Mouse (Mus musculus) right cerebral cortex, postnatal 36 days (tissue): ENCODE measurements around the gene Pusl1.
A peak's percentile ranks its signal among the peaks of the same experiment; 100 is the strongest.

ENCODE experiments used
- DNase-seq, 2 experiments: peaks; one replicate each; pipeline ENCODE4 v3.0.0; 2022; ENCODE audit warnings: low spot score in 2 of 2, mixed read lengths in 1 of 2

Pusl1 gene

DNA sequence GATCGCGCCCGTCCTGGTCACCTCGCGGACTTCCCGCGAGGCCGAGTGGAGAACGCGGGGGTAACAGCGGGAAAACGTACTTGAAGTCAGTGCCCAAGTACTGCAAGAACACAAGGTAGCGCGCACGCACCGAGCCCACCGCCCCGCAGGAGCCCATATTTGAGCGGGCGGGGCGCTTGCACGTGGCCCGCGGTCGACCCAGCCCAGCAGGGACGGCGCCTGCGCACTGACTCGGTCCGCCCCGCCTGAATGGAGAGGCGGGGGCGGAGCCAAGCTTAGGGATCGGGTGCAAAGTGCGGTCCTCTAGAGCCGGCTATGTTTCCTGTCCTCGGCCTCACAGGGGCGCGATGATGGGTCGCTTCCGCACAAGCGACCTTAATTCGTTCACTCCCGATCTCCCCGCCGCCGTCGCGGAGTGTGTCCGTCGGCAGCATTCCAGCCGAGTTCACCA is at the start of gene Pusl1, which contains the start of gene Acap3:
Pusl1 (minus strand) TSS at position 231 of the 451 bp plus-strand sequence.
Acap3 (plus strand) TSS at position 272 of the 451 bp plus-strand sequence.
- peak; percentile 92 to 93 for DNase-seq

DNA sequence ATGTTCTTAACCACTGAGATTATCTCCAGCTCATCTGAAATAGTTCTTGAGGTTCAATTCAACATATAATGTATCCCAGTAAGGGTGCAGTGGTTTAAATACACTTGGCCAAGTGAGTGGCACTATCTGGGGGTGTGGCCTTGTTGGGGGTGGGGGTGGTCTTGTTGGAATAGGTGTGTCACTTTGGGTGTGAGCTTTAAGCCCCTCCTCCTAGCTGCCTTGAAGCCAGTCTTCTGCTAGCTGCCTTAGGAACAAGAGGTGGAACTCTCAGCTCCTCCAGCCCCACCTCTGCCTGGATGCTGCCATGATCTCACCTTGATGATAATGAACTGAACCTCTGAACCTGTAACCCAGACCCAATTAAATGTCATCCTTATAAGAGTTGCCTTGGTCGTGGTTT is 40.5 kb upstream of the Pusl1 start:
- DNase-seq: no peak

DNA sequence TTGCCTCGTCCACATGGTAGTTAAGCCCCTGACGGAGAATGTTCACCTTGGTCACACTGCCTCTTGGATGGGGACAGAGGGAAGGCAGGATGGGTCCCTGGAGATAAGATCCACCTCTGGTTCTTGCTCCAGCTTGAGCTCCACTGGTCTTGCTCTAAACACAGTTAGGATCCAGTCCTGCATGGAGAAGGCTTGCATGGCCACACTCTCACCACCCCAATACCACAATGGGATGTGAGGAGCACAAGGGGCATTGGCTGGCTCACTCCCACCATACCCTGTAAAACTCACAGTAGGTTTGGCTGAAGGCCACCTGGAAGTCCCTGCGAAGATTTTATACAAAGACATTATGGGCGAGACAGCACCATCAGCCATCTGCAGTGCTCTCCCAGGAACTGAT is 17.2 kb upstream of the Pusl1 start:
- DNase-seq: no peak

GRCm38 (mm10) chr4:155908281-155908680 is 16.7 kb upstream of the Pusl1 start:
- peak in 1 of 2 experiments; percentile 0 for DNase-seq

DNA sequence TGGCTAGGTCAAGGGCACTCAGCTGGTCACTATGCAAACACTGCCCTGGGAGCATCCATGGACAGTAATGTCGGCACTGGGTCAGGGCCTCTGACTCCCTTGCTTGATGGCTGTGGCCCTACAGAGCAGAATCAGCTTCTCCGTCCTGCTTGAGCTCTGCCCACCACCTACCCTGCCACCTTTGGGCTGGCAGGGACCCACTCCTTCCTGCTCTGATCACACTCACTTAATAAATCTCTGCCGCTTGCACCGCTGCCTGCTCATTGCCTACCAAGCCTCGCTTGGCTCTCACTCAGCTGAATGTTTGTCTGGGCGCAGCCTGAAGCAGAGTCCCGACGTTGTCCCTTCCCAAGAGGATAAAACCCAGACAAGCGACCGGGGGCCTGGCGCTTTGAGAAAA is 15.4 kb upstream of the Pusl1 start:
- DNase-seq: peak in 1 of 2 experiments; percentile 0

- peak in 1 of 2 experiments; percentile 1 for DNase-seq
Measured at GRCm38 (mm10) chr4:155906125-155906524, 14.5 kb upstream of the Pusl1 start.

DNA sequence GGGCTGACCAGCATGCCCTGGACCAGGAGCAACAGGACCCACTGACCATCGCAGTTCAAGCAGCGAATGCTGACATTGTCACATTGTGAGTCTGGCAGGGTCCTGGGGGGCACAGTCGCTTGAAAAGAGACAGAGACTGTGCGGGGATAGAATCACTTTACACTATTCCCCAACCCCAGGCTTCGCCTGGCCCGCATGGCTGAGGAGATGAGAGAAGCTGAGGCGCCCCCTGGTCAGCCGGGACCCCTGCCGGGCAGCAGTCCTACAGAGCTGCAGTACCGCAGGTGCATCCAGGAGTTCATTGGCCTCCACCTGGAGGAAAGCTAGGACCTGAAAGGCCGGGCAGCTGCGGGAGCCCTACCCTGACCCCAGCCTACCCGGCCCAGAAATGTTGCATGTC is 14.1 kb upstream of the Pusl1 start:
- DNase-seq: peak in 1 of 2 experiments; percentile 0

GRCm38 (mm10) chr4:155904318-155905102 is 12.9 kb upstream of the Pusl1 start:
- peak in 1 of 2 experiments; percentile 6 for DNase-seq

DNA sequence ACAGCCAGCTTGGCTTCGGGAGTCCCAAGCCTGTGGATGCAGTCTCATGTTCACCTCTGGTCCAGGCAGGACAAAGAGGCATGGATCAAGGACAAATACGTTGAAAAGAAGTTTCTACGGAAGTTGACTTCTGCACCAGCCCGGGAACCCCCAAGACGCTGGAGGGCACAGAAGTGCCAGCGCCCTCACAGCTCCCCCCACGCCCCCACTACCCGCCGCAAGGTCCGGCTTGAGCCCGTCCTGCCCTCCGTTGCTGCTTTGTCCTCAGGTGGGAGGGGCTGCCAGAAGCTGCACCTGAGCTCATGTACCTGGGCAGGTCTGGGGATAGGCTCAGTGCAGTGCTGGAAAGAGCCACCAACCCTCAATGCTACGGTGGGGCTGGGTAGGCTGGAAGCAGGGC is 11.7 kb upstream of the Pusl1 start:
- no peak for DNase-seq

DNA sequence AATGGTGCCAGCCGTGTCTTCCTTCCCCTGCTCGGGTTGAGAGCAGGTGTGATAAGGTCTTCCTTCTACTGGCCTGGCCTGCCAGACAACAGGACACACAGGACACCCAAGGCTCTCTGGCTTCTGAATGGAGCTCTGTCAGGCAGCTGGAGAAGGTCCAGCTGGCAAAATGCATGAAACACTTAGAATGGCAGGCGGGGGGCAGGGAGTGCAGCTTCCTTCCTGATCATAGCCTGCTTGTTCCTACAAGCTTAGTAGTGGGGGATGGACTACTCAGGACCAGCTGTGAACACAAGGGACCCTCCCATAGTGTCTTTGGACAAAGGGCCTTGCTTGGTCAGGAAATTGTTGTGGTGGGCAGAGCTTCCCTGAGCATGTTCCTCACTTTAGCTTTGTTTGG is 9.6 kb upstream of the Pusl1 start:
- DNase-seq: peak in 1 of 2 experiments; percentile 22

DNA sequence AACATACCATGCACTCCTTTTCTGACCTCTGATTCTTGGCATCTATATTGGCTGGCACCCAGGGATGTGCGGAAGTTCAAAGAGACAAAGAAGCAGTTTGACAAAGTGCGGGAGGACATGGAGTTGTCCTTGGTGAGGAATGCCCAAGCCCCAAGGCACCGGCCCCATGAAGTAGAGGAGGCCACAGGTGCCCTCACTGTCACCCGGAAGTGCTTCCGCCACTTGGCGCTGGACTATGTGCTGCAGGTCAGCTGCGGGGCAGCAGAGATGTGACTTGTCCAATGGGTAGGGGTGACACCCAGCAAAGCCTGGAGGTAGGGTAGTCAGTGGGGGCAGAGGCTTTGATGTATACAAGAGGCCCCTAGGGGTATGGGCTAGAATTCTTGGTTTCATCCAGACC is 7.8 kb upstream of the Pusl1 start:
- DNase-seq: no peak

- DNase-seq: no peak
Measured at GRCm38 (mm10) chr4:155898318-155898717, 6.7 kb upstream of the Pusl1 start.

- DNase-seq: no peak
Measured at GRCm38 (mm10) chr4:155896461-155896860, 4.9 kb upstream of the Pusl1 start.

- peak in 1 of 2 experiments; percentile 0 for DNase-seq
Measured at GRCm38 (mm10) chr4:155895826-155896225, 4.2 kb upstream of the Pusl1 start.

GRCm38 (mm10) chr4:155895216-155895615 is 3.6 kb upstream of the Pusl1 start:
- DNase-seq: peak; percentile 70

DNA sequence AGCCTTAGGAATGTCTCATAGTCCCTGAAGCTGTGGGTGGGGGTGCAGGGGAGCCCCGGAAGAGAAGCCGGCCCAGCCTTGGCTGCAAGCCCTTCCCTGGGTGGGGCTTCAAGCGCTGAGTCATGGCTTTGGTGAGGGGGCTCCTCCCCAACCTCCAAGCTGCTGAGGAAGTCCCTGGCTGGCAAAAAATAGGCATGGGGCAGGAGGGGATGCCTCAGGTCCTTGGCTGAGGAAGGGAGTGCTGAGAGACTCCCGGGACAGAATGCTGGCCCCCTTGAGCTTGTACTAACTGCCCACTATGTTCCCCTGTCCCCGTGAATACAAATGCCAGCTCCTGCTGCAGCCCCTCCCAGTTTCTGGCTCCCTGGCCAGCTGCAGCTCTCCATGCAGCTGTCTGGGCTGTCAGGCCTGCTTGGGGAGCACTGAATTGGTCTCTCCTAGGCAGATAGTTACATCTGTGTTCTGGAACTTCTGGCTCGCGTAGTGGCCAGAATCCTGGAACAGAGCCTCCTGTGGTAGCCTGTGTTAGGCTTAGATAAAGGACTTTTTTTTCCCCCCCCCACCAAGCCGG is 2.8 kb upstream of the Pusl1 start:
- DNase-seq: peak; percentile 72 to 76

- DNase-seq: no peak
Measured at GRCm38 (mm10) chr4:155893212-155893690, 1.7 kb upstream of the Pusl1 start.

DNA sequence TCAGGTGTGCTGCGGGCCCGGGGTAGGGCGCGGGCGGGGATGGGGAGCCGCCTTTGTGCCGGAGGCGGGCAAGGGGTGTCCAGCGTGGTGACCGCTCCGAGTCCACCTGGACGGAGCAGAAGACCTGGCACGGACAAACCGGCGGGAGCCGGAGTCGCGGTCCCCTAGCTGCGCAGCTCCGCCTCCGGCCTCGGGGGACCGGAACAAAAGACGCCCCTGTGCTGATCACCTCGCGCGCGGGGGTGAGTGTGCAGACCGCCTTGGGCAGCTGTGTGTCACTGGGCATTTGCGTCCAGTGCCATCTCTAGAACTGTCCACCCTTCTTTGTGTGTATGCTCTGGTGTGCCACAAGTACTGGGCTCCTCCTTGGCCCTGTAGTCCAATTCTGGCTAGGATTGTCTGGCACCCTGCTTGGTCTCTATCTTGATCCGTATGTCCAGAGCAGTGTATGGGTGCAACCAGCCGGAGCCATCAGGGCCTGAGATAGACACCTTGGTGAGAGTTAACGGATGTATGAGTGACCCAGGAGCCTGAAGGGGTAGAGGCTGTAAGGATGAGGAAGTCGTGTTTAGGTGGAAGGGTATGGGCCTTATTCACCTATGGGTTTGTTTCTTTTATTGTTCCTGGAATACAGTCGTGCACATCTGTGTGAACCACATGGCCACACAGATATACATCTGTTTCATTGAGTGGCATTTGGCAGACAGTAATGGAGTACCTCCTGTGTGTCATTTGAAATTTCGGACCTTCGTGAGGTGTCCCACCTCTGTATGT is 1.0 kb upstream of the Pusl1 start:
- no peak for DNase-seq

- DNase-seq: peak; percentile 63 to 68
Measured at GRCm38 (mm10) chr4:155892017-155892416, 436 bp upstream of the Pusl1 start.

DNA sequence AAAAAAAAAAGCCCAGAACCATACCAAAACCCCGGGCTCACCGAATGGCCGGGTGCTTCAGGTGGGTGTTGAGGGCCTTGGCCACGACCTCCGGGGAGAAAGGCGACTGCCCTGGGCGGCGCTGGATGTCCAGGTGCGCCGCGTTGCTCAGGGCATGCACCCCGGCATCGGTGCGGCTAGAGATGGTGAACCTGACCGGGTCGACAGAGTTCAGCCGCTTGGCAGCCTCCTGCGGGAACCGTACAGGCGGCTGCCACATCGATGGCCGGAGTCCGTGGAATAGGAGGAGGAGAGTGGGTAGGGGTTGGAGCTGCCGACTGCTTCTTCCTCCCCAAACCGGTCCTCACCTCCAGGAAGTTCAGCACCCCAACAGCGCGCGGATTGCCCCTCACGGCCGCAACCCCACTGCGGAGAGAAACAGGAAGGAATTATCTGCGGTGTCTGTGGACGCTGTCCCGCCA is 540 bp downstream of the Pusl1 start:
- no peak for DNase-seq

DNA sequence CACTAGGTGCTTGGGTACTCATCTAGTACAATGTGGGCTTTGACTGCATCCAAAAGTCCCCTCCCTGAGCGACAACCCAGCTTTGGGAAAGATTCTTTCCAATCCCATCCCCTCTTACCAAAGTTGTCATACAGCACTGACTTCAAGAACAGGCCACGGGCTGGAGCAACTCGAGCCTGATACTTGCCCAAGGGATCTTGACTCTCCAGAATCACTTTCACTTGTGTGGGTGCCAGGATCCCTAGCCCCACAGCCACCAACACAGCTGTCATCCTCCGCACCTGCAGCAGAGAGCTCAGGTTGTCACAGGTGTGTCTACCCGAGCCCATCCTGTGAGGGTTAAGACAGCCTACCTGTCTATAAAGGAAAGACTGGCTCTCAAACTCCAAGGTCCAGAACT is 2.3 kb downstream of the Pusl1 start:
- DNase-seq: no peak

GRCm38 (mm10) chr4:155888181-155888580 is 3.4 kb downstream of the Pusl1 start:
- DNase-seq: no peak
